Mouse (Mus musculus) MEL (cell line): ENCODE data around the gene Zzef1. TPM values are rescaled to one million over a fixed set of nuclear protein-coding genes. Genes with fewer than 3 reads are reported as not detected.

Experiments
- DNase-seq: peaks from one replicate; pipeline ENCODE4 v3.0.0; 2011; ENCODE audit warnings: low read depth, low spot score
- H3K27ac ChIP-seq: 2 replicates; pipeline ENCODE4 v1.5.1; 2012; ENCODE audit warnings: low read depth, mild to moderate bottlenecking, control low read depth, low read length, moderate library complexity; ENCODE audit not compliant: control insufficient read depth
- H3K27me3 ChIP-seq, 2 experiments: fragments of 150-350 bp in 1 of 2; sonication (generic) in 1 of 2; 2 replicates each; pipeline ENCODE4 v1.6.1; 2012; ENCODE audit warnings: low read length in 2 of 2, mild to moderate bottlenecking in 2 of 2, improper control_type of control experiment in 1 of 2, moderate library complexity in 1 of 2; ENCODE audit not compliant: insufficient read depth in 2 of 2, control insufficient read depth in 1 of 2
- H3K36me3 ChIP-seq, 2 experiments: 2 replicates each; pipeline ENCODE4 v1.6.1; 2012 to 2014; ENCODE audit warnings: low read length in 2 of 2, improper control_type of control experiment in 1 of 2, inconsistent platforms in 1 of 2, mild to moderate bottlenecking in 1 of 2; ENCODE audit not compliant: insufficient read depth in 2 of 2, control insufficient read depth in 1 of 2
- H3K4me1 ChIP-seq, 2 experiments: fragments of 150-350 bp in 1 of 2; sonication (generic) in 1 of 2; 2 replicates each; pipeline ENCODE4 v1.6.1; 2012; ENCODE audit warnings: low read length in 2 of 2, improper control_type of control experiment in 1 of 2, mild to moderate bottlenecking in 1 of 2; ENCODE audit not compliant: insufficient read depth in 2 of 2, control insufficient read depth in 1 of 2
- H3K4me3 ChIP-seq, 2 experiments: fragments of 150-350 bp in 1 of 2; sonication (generic) in 1 of 2; 2 replicates each; pipeline ENCODE4 v1.5.1; 2012; ENCODE audit warnings: low read depth in 2 of 2, low read length in 2 of 2, mild to moderate bottlenecking in 2 of 2, moderate library complexity in 2 of 2, control low read depth in 1 of 2, improper control_type of control experiment in 1 of 2; ENCODE audit not compliant: control insufficient read depth in 1 of 2, insufficient read depth in 1 of 2
- H3K79me2 ChIP-seq: 2 replicates; pipeline ENCODE4 v1.6.1; 2012; ENCODE audit warnings: mild to moderate bottlenecking, low read length, moderate library complexity; ENCODE audit not compliant: control insufficient read depth, poor library complexity, insufficient read depth
- H3K9ac ChIP-seq: 2 replicates; pipeline ENCODE4 v1.6.1; 2012; ENCODE audit warnings: low read depth, mild to moderate bottlenecking, control low read depth, low read length, moderate library complexity; ENCODE audit not compliant: control insufficient read depth, poor library complexity, severe bottlenecking
- H3K9me3 ChIP-seq: fragments of 150-350 bp; sonication (generic); replicated peaks from 2 replicates; pipeline ENCODE4 v1.6.1; 2012; ENCODE audit warnings: mild to moderate bottlenecking, low read length, improper control_type of control experiment, moderate library complexity; ENCODE audit not compliant: insufficient read depth
- BHLHE40 ChIP-seq: IDR thresholded peaks from 2 replicates; pipeline ENCODE4 v1.6.1; 2012; ENCODE audit warnings: low read depth, mild to moderate bottlenecking, inconsistent platforms, low read length, improper control_type of control experiment, borderline replicate concordance
- CHD2 ChIP-seq: IDR thresholded peaks from 2 replicates; pipeline ENCODE4 v1.6.1; 2011; ENCODE audit warnings: low read length, improper control_type of control experiment
- CTCF ChIP-seq, 3 experiments: IDR thresholded peaks in 2 of 3; conservative IDR thresholded peaks in 1 of 3; 2 replicates each; pipeline ENCODE4 v1.5.1; 2011 to 2012; ENCODE audit warnings: low read length in 3 of 3, low read depth in 2 of 3, mild to moderate bottlenecking in 2 of 3, improper control_type of control experiment in 1 of 3, inconsistent platforms in 1 of 3, mixed read lengths in 1 of 3, moderate library complexity in 1 of 3; ENCODE audit not compliant: control insufficient read depth in 1 of 3, insufficient read depth in 1 of 3, poor library complexity in 1 of 3, severe bottlenecking in 1 of 3
- ELF1 ChIP-seq: IDR thresholded peaks from 2 replicates; pipeline ENCODE4 v1.6.1; 2014; ENCODE audit warnings: low read depth, mild to moderate bottlenecking, inconsistent platforms, low read length, improper control_type of control experiment, moderate library complexity
- EP300 ChIP-seq, 2 experiments: IDR thresholded peaks; 2 replicates each; pipeline ENCODE4 v1.6.1; 2011; ENCODE audit warnings: improper control_type of control experiment in 2 of 2, low read length in 2 of 2, low read depth in 1 of 2, mild to moderate bottlenecking in 1 of 2
- ETS1 ChIP-seq: IDR thresholded peaks from 2 replicates; pipeline ENCODE4 v1.6.1; 2012; ENCODE audit warnings: low read depth, mild to moderate bottlenecking, inconsistent platforms, low read length, improper control_type of control experiment, moderate library complexity
- GABPA ChIP-seq: IDR thresholded peaks from 2 replicates; pipeline ENCODE4 v1.6.1; 2012; ENCODE audit warnings: low read depth, mild to moderate bottlenecking, inconsistent platforms, low read length, improper control_type of control experiment, moderate library complexity
- GATA1 ChIP-seq: IDR thresholded peaks from 2 replicates; pipeline ENCODE4 v1.6.1; 2011; ENCODE audit warnings: low read depth, low read length, improper control_type of control experiment
- HCFC1 ChIP-seq: IDR thresholded peaks from 2 replicates; pipeline ENCODE4 v1.6.1; 2012; ENCODE audit warnings: low read depth, mild to moderate bottlenecking, inconsistent platforms, low read length, improper control_type of control experiment, moderate library complexity
- JUND ChIP-seq: IDR thresholded peaks from 2 replicates; pipeline ENCODE4 v1.6.1; 2011; ENCODE audit warnings: low read depth, mild to moderate bottlenecking, improper control_type of control experiment, low read length
- KAT2A ChIP-seq: conservative IDR thresholded peaks from 2 replicates; pipeline ENCODE4 v1.6.1; 2012; ENCODE audit warnings: low read depth, low read length, improper control_type of control experiment, inconsistent platforms
- MAFK ChIP-seq: IDR thresholded peaks from 2 replicates; pipeline ENCODE4 v1.6.1; 2011; ENCODE audit warnings: low read depth, mild to moderate bottlenecking, low read length, improper control_type of control experiment, borderline replicate concordance
- MAZ ChIP-seq: IDR thresholded peaks from 2 replicates; pipeline ENCODE4 v1.6.1; 2012; ENCODE audit warnings: low read depth, mild to moderate bottlenecking, inconsistent platforms, low read length, improper control_type of control experiment
- MXI1 ChIP-seq: IDR thresholded peaks from 2 replicates; pipeline ENCODE4 v1.6.1; 2011; ENCODE audit warnings: mild to moderate bottlenecking, low read depth, low read length, improper control_type of control experiment
- MYB ChIP-seq: IDR thresholded peaks from 2 replicates; pipeline ENCODE4 v1.6.1; 2011; ENCODE audit warnings: mild to moderate bottlenecking, low read depth, low read length, improper control_type of control experiment
- NELFE ChIP-seq: IDR thresholded peaks from 2 replicates; pipeline ENCODE4 v1.6.1; 2011; ENCODE audit warnings: low read depth, low read length, improper control_type of control experiment
- POLR2A ChIP-seq, 2 experiments: IDR thresholded peaks; 2 replicates each; pipeline ENCODE4 v1.6.1; 2011 to 2012; ENCODE audit warnings: low read length in 2 of 2, mild to moderate bottlenecking in 2 of 2, control low read depth in 1 of 2, improper control_type of control experiment in 1 of 2, low read depth in 1 of 2, moderate library complexity in 1 of 2; ENCODE audit not compliant: control insufficient read depth in 1 of 2, insufficient read depth in 1 of 2, poor library complexity in 1 of 2
- POLR2AphosphoS5 ChIP-seq: IDR thresholded peaks from 2 replicates; pipeline ENCODE4 v1.6.1; 2012; ENCODE audit warnings: low read depth, borderline replicate concordance, mild to moderate bottlenecking, inconsistent platforms, low read length, moderate library complexity, mixed read lengths
- RAD21 ChIP-seq: IDR thresholded peaks from 2 replicates; pipeline ENCODE4 v1.6.1; 2011; ENCODE audit warnings: mild to moderate bottlenecking, low read depth, low read length, improper control_type of control experiment
- SIN3A ChIP-seq: IDR thresholded peaks from 2 replicates; pipeline ENCODE4 v1.6.1; 2012; ENCODE audit warnings: low read length, improper control_type of control experiment, inconsistent platforms
- SMC3 ChIP-seq: IDR thresholded peaks from 2 replicates; pipeline ENCODE4 v1.6.1; 2011; ENCODE audit warnings: low read depth, low read length, improper control_type of control experiment
- TBP ChIP-seq: IDR thresholded peaks from 2 replicates; pipeline ENCODE4 v1.8.0; 2011; ENCODE audit warnings: low read depth, low read length, improper control_type of control experiment
- TCF12 ChIP-seq: IDR thresholded peaks from 2 replicates; pipeline ENCODE4 v1.6.1; 2014; ENCODE audit warnings: low read depth, mild to moderate bottlenecking, inconsistent platforms, low read length, improper control_type of control experiment, moderate library complexity
- UBTF ChIP-seq: IDR thresholded peaks from 2 replicates; pipeline ENCODE4 v1.6.1; 2012; ENCODE audit warnings: low read depth, mild to moderate bottlenecking, inconsistent platforms, low read length, improper control_type of control experiment, moderate library complexity, borderline replicate concordance; ENCODE audit not compliant: insufficient read depth
- ZKSCAN1 ChIP-seq: IDR thresholded peaks from 2 replicates; pipeline ENCODE4 v1.6.1; 2012; ENCODE audit warnings: low read depth, mild to moderate bottlenecking, inconsistent platforms, low read length, improper control_type of control experiment, moderate library complexity
- ZMIZ1 ChIP-seq: IDR thresholded peaks from 2 replicates; pipeline ENCODE4 v1.6.1; 2012; ENCODE audit warnings: low read depth, mild to moderate bottlenecking, inconsistent platforms, low read length, improper control_type of control experiment, moderate library complexity
- polyA plus RNA-seq, 2 experiments: library from polyadenylated mRNA; stranded (reverse) in 1 of 2; unstranded in 1 of 2; fragments of >175 nt in 1 of 2; fragments of >200 nt in 1 of 2; gene quantifications; 2 replicates each; pipeline versions ENCODE4 v1.2.1 to v1.2.4; 2012; ENCODE audit warnings: low replicate concordance in 2 of 2, low read depth in 1 of 2; ENCODE audit not compliant: insufficient read length in 2 of 2, insufficient read depth in 1 of 2, missing spikeins in 1 of 2
- total RNA-seq: library from RNA; depleted of rRNA; stranded (reverse); fragments of 300-350 nt; gene quantifications from 2 replicates; pipeline ENCODE4 v1.2.3, GENCODE M21; 2012

Gene Zzef1
- total and polyA plus RNA-seq, 3 experiments = 13.3 to 17.6 TPM; not detected in 1

DNA sequence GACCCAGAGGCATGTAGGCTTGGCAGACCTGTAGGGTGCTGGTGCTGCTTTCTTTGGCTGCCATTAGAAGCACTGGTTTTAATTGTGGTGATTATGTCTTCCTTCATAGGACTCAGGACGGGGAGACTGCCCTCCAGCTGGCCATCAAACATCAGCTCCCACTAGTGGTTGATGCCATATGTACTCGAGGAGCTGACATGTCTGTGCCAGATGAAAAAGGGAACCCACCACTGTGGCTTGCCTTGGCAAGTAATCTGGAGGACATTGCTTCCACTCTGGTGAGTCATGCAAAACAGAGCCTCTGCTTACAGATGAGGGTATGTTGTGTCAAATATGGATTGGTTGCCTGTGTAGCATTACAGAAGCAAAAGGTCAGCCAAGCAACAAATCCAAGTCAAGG, 44.1 kb upstream of the Zzef1 start:
- H3K4me3 ChIP-seq = no peak overlapping the region
- TF ChIP-seq ELF1 (no peak), POLR2A (IDR thresholded peaks at IDR 0.05; ENCODE audit: control insufficient read depth in 1 of 2, insufficient read depth in 1 of 2, low read depth in 1 of 2, low read length in 2 of 2, poor library complexity in 1 of 2) (no peak), MYB (no peak), GATA1 (no peak), MXI1 (peak; percentile 8; the same call in 1 of the 2 replicates), CHD2 (no peak), TBP (no peak), POLR2AphosphoS5 (no peak), ZMIZ1 (no peak), SIN3A (peak; percentile 52), NELFE (no peak), KAT2A (no peak), HCFC1 (no peak), GABPA (no peak), MAFK (no peak), RAD21 (no peak; the same call in 1 of the 2 replicates), MAZ (no peak), CTCF (IDR thresholded peaks at IDR 0.05 in 2 of 3, conservative IDR thresholded peaks at IDR 0.05 in 1 of 3; ENCODE audit: control insufficient read depth in 1 of 3, insufficient read depth in 1 of 3, low read depth in 2 of 3, low read length in 3 of 3, poor library complexity in 1 of 3, severe bottlenecking in 1 of 3) (peak; percentile 8 to 51 (median 17); a peak in 4 of 6 replicates), ZKSCAN1 (no peak), EP300 (IDR thresholded peaks at IDR 0.05; ENCODE audit: low read depth in 1 of 2, low read length in 2 of 2) (no peak), TCF12 (no peak), SMC3 (peak; percentile 38), BHLHE40 (no peak), ETS1 (no peak), JUND (peak; percentile 49; the same call in 1 of the 2 replicates), UBTF (no peak)
- no peak overlapping the region for H3K9ac ChIP-seq
- no peaks in the 10 kb centered on the region for H3K79me2 ChIP-seq
- no peaks in the 10 kb centered on the region for H3K4me1 ChIP-seq
- no peak overlapping the region for H3K27ac ChIP-seq
- no peaks in the 10 kb centered on the region for H3K27me3 ChIP-seq
- peak; percentile 86 for DNase-seq
- no peaks in the 10 kb centered on the region for H3K9me3 ChIP-seq
- peaks cover 9 to 68% of the 10 kb centered on the region in 2 experiments for H3K36me3 ChIP-seq
